Mouse (Mus musculus) small intestine, adult 2 months (tissue): ENCODE results near the gene Il4ra.

Source experiments
- CTCF ChIP-seq: fragments of 200-500 bp; IDR thresholded peaks from 2 replicates; pipeline ENCODE4 v1.5.1; 2012; ENCODE audit warnings: low read depth, mild to moderate bottlenecking, control low read depth, inconsistent platforms, low read length, moderate library complexity, mixed read lengths; ENCODE audit not compliant: insufficient replicate concordance, insufficient read length; ENCODE audit errors: extremely low read depth
- POLR2A ChIP-seq: fragments of 200-500 bp; IDR thresholded peaks from 2 replicates; pipeline ENCODE4 v1.6.1; 2012; ENCODE audit warnings: low read depth, mild to moderate bottlenecking, control low read depth, inconsistent platforms, low read length, moderate library complexity

DNA sequence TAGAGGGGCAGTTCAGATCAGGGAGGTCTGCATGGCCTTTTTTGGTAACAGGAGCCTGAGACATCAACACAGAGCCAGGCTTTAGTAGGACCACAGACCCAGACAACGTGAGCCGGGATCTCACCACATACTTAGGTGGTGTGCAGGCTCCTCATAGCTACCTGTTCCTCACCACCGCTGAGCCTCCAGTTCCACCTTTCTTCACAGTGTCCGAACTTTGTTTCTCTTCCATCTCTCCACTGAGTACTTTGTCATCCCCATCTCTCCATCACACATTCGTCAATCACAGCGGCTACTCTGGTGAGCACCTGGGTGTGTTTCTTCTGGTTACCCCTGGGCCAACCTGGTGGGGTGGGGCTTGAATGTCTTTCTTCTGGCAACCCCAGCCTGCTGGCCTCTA is 24.7 kb upstream of the Il4ra start:
- TF ChIP-seq CTCF (no peak), POLR2A (no peak)
